Mouse (Mus musculus): ENCODE results near the gene Sun2. TPM values are rescaled to one million over a fixed set of nuclear protein-coding genes. Genes with fewer than 3 reads are reported as not detected.

Gene Sun2
- total and polyA plus RNA-seq, 3 experiments: 18.6 to 26.5 (median 22.3) TPM

DNA sequence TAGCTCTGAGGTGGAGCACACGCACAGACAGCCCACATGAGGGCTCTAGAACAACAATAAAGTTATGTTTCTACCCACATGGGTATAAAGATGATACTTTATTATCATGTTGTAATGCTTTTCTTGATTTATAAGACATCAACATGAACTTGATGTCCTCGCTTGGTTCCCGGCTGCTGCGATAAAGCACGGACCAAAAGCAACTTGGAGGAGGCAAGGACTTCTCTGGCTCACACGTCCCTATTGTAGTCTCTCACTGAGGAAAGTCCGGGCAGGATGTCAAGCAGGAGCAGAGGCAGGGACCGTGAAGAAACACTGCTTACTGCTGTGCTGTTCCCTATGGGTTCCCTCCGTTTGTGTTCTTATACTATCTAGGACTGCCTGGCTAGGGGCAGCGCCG is 1.7 kb upstream of the Sun2 start:
- H3K79me2 ChIP-seq (replicated peaks; ENCODE audit: control insufficient read depth, extremely low read depth, insufficient read depth, poor library complexity, severe bottlenecking): no peaks in the 10 kb centered on the region
- in situ Hi-C loops (cut with MboI; ENCODE audit: low pct_ligation_motif_present, low pct_unique_long_range_greater_than_20kb, low sequenced_read_pairs): loop anchor here (10.0 kb wide), 1 partner anchor 351 kb away; the partner anchor contains the start of genes Rpl3 and Syngr1
- H3K4me3 ChIP-seq (replicated peaks in 1 of 3; ENCODE audit: low read depth in 2 of 3, low read length in 2 of 3, poor library complexity in 1 of 3): no peak overlapping the region
- H3K27me3 ChIP-seq (replicated peaks): no peaks in the 10 kb centered on the region
- no peak overlapping the region for H3K4me2 ChIP-seq (ENCODE audit: insufficient read depth, low read depth, poor library complexity, severe bottlenecking)
- H3K9me3 ChIP-seq (replicated peaks; ENCODE audit: low read length): no peaks in the 10 kb centered on the region
- H3K36me3 ChIP-seq (replicated peaks in 1 of 2; ENCODE audit: control insufficient read depth in 1 of 2, insufficient read depth in 1 of 2, low read length in 1 of 2): peaks cover 11 to 50% of the 10 kb centered on the region in 2 experiments
- H3K4me1 ChIP-seq (ENCODE audit: control insufficient read depth in 1 of 2, insufficient read depth in 2 of 2): peaks cover 23 to 59% of the 10 kb centered on the region in 2 experiments
- TF ChIP-seq RCOR1 (conservative IDR thresholded peaks at IDR 0.05; ENCODE audit: low read depth, low read length) (no peak), MEF2A (IDR thresholded peaks at IDR 0.05; ENCODE audit: borderline replicate concordance, low read depth, low read length) (no peak), SIN3A (IDR thresholded peaks at IDR 0.05; ENCODE audit: low read length) (no peak), NRF1 (IDR thresholded peaks at IDR 0.05; ENCODE audit: low read depth, low read length) (no peak), ZMIZ1 (IDR thresholded peaks at IDR 0.05; ENCODE audit: low read depth, low read length) (no peak), TCF12 (IDR thresholded peaks at IDR 0.05; ENCODE audit: low read depth, low read length) (no peak), TBP (conservative IDR thresholded peaks at IDR 0.05; ENCODE audit: low read depth, low read length) (no peak), MYC (IDR thresholded peaks at IDR 0.05; ENCODE audit: low read depth, low read length) (no peak), ZC3H11A (IDR thresholded peaks at IDR 0.05; ENCODE audit: low read depth, low read length) (no peak), HCFC1 (IDR thresholded peaks at IDR 0.05; ENCODE audit: low read depth, low read length) (no peak), RAD21 (IDR thresholded peaks at IDR 0.05; ENCODE audit: low read depth, low read length) (no peak), MAX (IDR thresholded peaks at IDR 0.05; ENCODE audit: low read length) (no peak), CHD2 (IDR thresholded peaks at IDR 0.05; ENCODE audit: low read length) (no peak), POLR2A (IDR thresholded peaks at IDR 0.05; ENCODE audit: low read depth, low read length) (no peak), CTCF (conservative IDR thresholded peaks at IDR 0.05 in 1 of 2, IDR thresholded peaks at IDR 0.05 in 1 of 2; ENCODE audit: low read depth in 2 of 2, low read length in 2 of 2) (no peak), ELF1 (IDR thresholded peaks at IDR 0.05; ENCODE audit: low read depth, low read length) (no peak), ETS1 (conservative IDR thresholded peaks at IDR 0.05; ENCODE audit: low read depth, low read length) (no peak), ZKSCAN1 (IDR thresholded peaks at IDR 0.05; ENCODE audit: borderline replicate concordance, low read depth, low read length) (no peak), USF1 (IDR thresholded peaks at IDR 0.05; ENCODE audit: low read depth, low read length) (no peak)
- H3K27ac ChIP-seq (ENCODE audit: insufficient read depth, low read depth): no peak overlapping the region
- no peak overlapping the region for H3K9ac ChIP-seq (ENCODE audit: insufficient read depth, low read depth)
- DNase-seq (ENCODE audit: extremely low read depth): no peak
- dilution Hi-C loops (cut with MboI; ENCODE audit: extremely low pct_ligation_motif_present, extremely low pct_unique_long_range_greater_than_20kb, low sequenced_read_pairs): no loop called here

DNA sequence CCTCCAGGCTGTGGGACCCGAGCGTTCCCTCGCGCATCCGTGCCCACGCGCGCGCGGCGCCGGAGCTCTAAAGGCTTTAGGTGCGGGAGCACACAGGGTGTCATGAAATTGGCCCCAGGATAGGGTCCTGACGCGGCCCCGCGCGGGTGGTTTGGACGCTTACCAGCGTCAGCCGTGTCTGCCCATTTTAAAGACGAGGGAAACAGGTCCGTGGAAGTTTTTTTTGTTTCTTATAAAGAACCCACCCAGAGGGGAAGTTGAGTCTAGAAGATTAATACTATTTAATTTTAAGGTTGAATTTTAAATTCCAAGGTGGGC is 329 bp upstream of the Sun2 start:
- Histone ChIP-seq H3K79me2 (replicated peaks; ENCODE audit: control insufficient read depth, extremely low read depth, insufficient read depth, poor library complexity, severe bottlenecking) (no peaks in the 10 kb centered on the region), H3K9ac (ENCODE audit: insufficient read depth, low read depth) (peak overlapping the region; percentile 92), H3K4me3 (replicated peaks in 1 of 3; ENCODE audit: low read depth in 2 of 3, low read length in 2 of 3, poor library complexity in 1 of 3) (peak overlapping the region; percentile 72 to 94 (median 85)), H3K36me3 (replicated peaks in 1 of 2; ENCODE audit: control insufficient read depth in 1 of 2, insufficient read depth in 1 of 2, low read length in 1 of 2) (peaks cover 24 to 54% of the 10 kb centered on the region in 2 experiments), H3K4me1 (ENCODE audit: control insufficient read depth in 1 of 2, insufficient read depth in 2 of 2) (peaks cover 23 to 52% of the 10 kb centered on the region in 2 experiments), H3K9me3 (replicated peaks; ENCODE audit: low read length) (no peaks in the 10 kb centered on the region), H3K4me2 (ENCODE audit: insufficient read depth, low read depth, poor library complexity, severe bottlenecking) (peak overlapping the region; percentile 68), H3K27ac (ENCODE audit: insufficient read depth, low read depth) (no peak overlapping the region), H3K27me3 (replicated peaks) (no peaks in the 10 kb centered on the region)
- in situ Hi-C loops (cut with MboI; ENCODE audit: low pct_ligation_motif_present, low pct_unique_long_range_greater_than_20kb, low sequenced_read_pairs) (loop anchor here (10.0 kb wide), 1 partner anchor 352 kb away; the partner anchor contains the start of genes Rpl3 and Syngr1), dilution Hi-C loops (cut with MboI; ENCODE audit: extremely low pct_ligation_motif_present, extremely low pct_unique_long_range_greater_than_20kb, low sequenced_read_pairs) (no loop called here)
- DNase-seq (ENCODE audit: extremely low read depth): no peak
- TF ChIP-seq HCFC1 (IDR thresholded peaks at IDR 0.05; ENCODE audit: low read depth, low read length) (no peak), POLR2A (IDR thresholded peaks at IDR 0.05; ENCODE audit: low read depth, low read length) (0 out of 2 replicates have a peak, but pooled peaks have one; percentile 5), MYC (IDR thresholded peaks at IDR 0.05; ENCODE audit: low read depth, low read length) (0 out of 2 replicates have a peak, but pooled peaks have one; percentile 10)

Data from CH12.LX (cell line).